Mouse (Mus musculus): Measurements from ENCODE around the gene Phf5a.

- no peak for TF ChIP-seq GATA1 (IDR thresholded peaks at IDR 0.05; ENCODE audit: borderline replicate concordance, low read length)
- no peak for TF ChIP-seq FLI1 (IDR thresholded peaks at IDR 0.05; ENCODE audit: low read length)
Measured at GRCm38 (mm10) chr15:81891140-81891802, 19.6 kb upstream of the Phf5a start.

Measured in megakaryocyte, embryonic 14.5 days (primary cell).